Mouse (Mus musculus) cerebellum, adult 11-12 months (tissue): ENCODE results near the gene Mlxipl.
A peak's percentile ranks its signal among the peaks of the same experiment; 100 is the strongest.
"Not testable (repeated sequence)": the region's sequence is repeated elsewhere in the genome, so short reads cannot be mapped to it uniquely, and the experiment has no call there.

Experiments
- DNase-seq: peaks from one replicate; pipeline ENCODE4 v3.0.0; 2022

The Mlxipl gene

GRCm38 (mm10) chr5:135089653-135090052 is at the start of gene Mlxipl:
Gene Mlxipl, plus strand, starts transcription at chr5:135089890.
- DNase-seq = no peak

DNA sequence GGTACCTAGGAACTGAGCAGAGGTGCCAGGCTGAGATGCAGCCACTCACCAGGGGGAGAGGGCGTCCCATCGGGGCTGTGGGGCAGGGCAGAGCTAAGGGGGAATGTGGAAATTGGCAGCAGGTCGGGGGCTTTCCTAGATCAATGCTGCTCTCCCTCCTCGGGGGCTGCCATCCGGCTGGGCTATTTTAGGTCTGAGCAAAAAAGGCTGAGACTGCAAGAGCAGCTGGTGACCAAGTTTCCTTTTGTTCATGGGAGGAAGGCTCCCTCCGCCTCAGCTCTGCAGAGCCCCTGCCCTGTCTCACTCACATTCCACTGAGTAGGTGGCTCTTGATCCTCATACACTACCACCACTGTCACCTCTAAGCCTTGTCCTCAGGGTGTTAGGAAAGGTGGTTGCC is 49.6 kb upstream of the Mlxipl start:
- no peak for DNase-seq

GRCm38 (mm10) chr5:135040777-135041176 is 48.9 kb upstream of the Mlxipl start:
- DNase-seq = no peak

GRCm38 (mm10) chr5:135042105-135042788 is 47.4 kb upstream of the Mlxipl start:
- DNase-seq = no peak

DNA sequence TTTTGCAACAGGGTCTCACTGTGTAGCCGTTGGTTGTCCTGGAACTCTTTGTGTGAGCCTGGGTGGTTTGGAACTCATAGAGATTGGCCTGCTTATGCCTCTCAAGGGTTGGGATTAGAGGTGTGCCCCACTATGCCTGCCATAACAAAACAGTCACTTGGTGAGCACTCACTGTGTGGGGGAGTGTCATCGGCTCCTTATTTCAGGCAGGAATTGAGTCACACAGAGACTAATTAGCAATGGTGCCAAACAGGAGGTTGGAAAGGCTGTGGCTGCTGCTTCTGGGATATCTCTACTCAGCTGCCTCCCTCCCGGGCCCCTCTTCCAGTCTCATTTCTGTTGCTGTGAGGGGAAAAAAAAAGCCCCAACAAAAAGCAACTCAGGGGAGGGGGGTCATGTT is 45.1 kb upstream of the Mlxipl start:
- DNase-seq = no peak

GRCm38 (mm10) chr5:135048539-135048938 is 41.2 kb upstream of the Mlxipl start:
- no peak for DNase-seq

DNA sequence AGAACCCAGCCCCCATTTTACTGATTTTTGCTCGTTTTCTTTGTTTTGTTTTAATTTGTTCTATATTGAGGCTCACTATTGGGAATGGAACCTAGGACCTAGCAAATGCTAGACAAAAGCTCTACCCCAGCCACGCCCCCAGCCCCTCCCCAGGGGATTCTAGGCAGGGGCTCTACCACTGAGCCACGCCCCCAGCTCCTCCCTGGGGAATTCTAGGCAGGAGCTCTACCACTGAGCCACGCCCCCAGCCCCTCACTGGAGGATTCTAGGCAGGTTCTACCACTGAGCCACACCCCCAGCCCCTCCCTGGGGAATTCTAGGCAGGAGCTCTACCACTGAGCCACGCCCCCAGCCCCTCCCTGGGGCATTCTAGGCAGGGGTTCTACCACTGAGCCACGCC is 40.4 kb upstream of the Mlxipl start:
- not testable (repeated sequence) for DNase-seq

DNA sequence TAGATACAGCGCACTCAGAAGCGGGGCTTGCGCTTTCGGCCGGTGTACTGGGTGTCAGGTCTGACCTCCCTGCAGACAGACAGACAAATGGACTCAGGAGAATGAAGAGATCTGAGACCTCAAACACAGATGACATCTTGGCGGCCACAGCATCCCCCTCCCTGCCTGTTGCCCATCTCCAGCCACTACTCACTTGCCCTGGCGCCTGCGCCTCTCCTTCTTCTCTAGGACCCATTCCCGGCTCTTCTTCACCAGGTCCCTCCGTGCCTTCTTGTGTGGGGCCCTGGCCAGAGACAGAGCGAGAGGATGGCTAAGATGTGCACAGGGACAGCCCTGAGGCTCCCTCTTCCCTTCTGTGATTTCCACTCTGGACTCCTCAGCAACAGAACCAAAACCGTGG is 36.3 kb upstream of the Mlxipl start:
- DNase-seq = no peak

DNA sequence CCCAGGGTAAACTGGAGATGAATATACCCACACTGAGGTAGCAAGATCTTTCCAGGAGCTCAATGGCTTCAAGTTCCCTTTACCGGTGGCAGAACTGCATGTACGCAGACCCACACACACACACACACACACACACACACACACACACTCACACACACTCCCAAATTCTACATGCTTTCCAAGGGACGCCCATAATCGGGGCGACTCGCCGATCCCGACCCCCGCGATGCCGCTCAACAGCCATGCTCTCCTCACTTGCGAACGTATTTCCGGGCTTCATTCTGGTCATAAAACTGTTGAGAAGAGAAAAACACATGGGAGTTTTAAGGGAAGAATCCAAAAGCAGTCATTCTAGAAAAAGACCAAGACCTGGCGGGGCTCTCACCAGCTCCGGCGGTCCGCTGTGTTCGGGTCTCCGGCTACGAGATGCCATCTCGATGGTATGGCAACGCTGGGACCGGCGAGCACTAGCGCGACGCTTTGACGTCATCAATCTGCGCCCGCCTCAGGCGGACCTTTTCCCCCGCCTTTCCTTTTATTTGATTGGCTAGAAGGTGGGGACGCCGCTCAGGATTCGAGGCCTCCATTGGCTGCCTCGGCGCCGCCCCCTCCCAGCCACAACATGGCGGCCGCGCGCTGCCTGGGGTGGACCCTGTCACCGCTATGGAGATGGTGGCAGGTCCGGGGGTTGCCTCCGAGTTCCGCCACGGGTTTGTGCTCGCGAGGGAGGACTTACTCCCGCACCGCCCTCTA is 25.9 kb upstream of the Mlxipl start, which contains the start of gene Dnajc30:
TSS of gene Dnajc30 (plus strand) at position 574 of the 753 bp plus-strand sequence.
- DNase-seq = peak; percentile 97

DNA sequence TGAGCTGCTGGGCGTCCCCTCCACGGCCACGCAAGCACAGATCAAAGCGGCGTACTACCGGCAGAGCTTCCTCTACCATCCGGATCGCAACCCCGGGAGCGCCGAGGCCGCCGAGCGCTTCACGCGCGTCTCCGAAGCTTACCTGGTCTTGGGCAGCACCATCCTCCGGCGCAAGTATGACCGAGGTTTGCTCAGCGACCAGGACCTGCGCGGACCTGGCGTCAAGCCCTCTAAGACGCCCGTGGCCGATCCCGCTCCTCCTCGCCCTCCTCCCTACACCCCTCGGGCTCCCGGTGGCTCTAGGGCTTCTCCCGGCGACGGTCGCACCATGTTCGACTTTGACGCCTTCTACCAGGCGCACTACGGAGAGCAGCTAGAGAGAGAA is 25.3 kb upstream of the Mlxipl start:
- DNase-seq = no peak

- DNase-seq = not testable (repeated sequence)
Measured at GRCm38 (mm10) chr5:135064909-135065446, 24.7 kb upstream of the Mlxipl start, which contains the start of gene Bud23. Gene Bud23, minus strand, starts transcription at chr5:135064959.

GRCm38 (mm10) chr5:135066008-135066407 is 23.7 kb upstream of the Mlxipl start:
- no peak for DNase-seq

DNA sequence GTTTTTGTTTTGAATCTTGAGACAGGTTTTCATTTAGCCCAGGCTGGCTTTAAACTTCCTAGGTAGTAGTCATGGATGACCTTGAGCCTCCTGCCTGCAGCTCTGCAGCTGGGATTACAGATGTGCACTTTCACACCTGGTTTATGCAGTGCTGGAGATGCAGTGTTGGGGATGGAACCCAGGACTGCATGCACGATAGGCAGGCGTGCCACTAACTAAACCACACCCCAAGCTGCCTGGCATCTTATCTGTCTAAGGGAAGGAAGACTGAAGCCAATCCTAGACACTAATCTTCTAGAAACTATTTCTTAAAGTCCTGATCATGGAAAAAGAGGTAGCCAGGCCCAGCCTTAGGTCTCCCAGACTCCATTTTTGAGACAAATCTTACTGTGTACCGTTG is 19.2 kb upstream of the Mlxipl start:
- no peak for DNase-seq

GRCm38 (mm10) chr5:135072061-135072460 is 17.6 kb upstream of the Mlxipl start:
- DNase-seq = no peak

GRCm38 (mm10) chr5:135072720-135073119 is 17.0 kb upstream of the Mlxipl start:
- no peak for DNase-seq

GRCm38 (mm10) chr5:135073349-135074150 is 16.1 kb upstream of the Mlxipl start:
- peak; percentile 32 for DNase-seq

DNA sequence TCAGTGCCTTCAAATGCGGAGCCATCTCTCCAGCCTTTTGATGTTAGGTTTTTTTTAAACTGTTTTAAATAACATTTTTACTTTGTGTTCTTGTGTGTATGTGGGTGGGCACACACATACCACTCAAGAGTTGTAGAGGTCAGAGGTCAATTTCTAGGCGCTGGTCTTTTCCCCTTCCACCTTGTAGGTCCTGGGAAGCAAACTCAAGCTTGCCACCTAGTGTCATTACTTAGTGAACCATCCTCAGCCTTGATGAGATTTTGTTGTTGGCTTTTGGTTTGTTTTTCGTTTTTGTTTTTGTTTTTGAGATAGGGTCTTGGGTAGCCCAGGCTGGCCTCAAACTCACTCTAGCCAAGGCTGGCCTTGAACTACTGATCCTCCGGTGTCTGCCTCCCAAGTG is 14.0 kb upstream of the Mlxipl start:
- no peak for DNase-seq

GRCm38 (mm10) chr5:135076368-135076767 is 13.3 kb upstream of the Mlxipl start:
- peak; percentile 38 for DNase-seq

DNA sequence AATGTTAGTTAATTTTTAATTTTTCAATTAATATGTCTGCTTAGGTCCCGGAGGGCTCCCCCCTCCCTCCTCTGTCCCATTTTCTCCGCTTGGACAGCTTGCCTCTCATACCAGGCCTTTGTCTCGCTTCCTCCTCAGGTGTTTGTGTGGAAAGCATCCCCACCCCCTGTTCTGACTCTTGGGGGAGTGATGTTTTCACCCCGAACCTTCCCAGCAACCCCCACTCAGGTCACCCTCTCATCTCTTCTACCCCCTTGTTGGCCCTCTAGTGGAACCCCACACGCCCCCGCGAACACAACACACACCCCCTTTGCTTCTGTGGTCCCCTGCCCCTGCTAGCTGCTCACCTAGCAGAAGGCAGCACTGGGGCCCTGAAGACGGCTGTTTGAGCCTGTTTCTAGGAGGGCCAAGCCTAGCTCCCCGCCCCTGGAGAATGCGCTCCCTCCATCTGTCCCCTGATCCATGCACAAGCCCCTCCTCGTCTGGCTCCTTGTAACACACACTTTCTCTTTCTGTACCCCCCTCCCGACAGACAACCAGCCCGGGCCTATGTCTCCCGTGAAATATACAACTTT is 12.7 kb upstream of the Mlxipl start:
- peak; percentile 55 for DNase-seq

DNA sequence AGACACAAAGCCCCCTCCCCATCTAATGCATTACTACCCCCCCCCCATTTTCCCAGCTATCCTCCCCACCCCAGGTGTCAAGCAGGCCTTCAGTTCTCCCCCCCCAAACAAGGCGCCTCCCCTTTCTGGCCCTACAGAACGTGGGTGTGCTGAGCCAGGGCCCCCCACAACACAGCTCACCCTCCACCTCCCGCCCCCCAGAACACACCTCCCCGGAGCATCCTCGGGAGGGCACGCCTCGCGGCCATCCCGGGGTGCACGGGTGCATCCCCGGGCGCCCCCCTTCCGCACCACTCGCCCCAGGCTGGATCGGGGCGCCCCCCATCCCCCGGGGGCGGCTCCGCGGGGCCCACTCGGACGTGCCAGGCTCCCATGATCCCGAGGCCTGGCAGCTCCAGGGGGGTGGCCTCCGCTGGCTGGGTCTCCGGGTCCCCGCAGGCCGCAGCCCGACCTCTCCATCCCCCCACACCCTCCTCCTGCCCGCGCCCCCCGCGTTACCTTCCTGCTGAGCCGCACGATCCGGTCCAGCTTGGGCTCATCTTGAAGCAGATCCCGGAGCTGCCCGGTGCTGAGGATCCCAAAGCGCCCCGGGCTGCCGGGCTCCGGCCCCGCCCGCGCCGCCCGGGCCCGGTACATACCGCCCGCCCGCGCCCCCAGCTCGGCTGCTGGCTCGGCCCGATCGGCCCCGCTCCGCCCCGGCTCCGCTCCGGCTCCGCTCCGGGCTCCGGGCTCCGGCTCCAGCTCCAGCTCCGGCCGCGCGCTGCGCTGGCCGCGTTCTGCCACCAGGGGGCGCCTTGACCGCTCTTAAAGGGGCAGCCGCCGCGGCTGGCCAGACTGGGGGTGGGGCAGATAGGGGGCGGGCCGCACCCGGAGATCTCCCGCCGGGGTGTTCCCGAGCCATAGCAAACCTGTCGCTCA is 11.9 kb upstream of the Mlxipl start, which contains the start of gene Vps37d:
TSS of gene Vps37d (minus strand) at position 703 of the 918 bp plus-strand sequence.
- DNase-seq = peak; percentile 90

- no peak for DNase-seq
Measured at GRCm38 (mm10) chr5:135078482-135078810, 11.2 kb upstream of the Mlxipl start.

DNA sequence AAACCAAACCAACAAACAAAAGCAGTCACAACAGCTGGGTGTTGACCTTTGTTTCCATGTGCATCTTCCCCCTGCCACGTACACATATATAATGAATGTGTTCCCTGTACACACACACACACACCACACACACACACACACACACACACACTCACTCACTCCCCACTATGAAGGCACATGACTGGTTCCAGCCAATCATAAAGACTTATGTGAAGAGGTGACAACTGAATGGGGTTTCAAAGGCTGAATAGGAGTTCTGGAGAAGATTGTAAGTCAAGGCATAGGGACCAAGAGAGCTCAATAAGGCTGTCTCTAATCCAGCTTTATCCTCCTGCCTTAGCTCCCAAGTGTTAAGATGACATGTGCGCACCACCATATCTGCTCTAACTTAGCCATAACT is 10.1 kb upstream of the Mlxipl start:
- DNase-seq = no peak
